Mouse (Mus musculus): ENCODE measurements around the gene Ccl25. TPM values are rescaled to one million over a fixed set of nuclear protein-coding genes. Genes with fewer than 3 reads are reported as not detected.

Ccl25 gene
- total and polyA plus RNA-seq, 3 experiments = 4.6 to 6.0 (median 5.4) TPM

DNA sequence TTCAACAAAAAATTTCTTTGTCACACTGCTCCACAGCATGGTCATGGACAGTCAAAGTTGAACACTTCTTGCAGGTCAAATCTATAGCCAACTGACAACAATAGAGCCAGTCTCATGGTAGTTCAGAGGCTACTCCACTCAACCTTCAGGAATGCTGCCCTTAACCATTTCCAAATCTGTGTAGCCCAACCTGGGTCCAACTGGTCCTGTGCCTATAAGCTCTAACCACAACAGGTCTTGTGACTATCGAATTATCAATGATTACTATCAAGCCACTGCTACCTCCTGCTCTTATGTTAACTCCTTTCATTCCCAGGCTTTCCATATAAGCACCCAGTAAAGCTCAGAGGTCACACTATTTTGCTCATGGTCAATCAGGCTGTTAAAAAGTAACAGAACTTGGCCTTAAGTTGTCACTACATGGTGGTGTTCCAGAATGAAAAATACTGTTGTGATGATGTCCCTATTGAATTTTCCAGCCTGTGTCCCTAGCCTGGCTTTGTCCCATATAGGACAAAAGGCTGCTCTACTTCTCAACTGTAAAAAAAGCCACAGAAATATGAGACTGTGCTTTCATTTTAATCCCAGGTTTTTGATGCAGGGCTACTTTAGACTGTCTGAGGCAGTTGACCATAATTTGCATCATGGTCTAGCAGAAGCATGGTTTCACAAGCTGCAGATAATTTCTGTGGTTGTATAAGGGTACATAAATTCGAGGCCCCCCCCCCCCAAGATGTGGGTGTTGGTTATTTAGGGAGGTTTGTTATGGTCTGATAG is 6.0 kb upstream of the Ccl25 start:
- no peak for DNase-seq (ENCODE audit: extremely low read depth)
- peaks cover 93% of the 10 kb centered on the region for H3K79me2 ChIP-seq (replicated peaks; ENCODE audit: control insufficient read depth, extremely low read depth, insufficient read depth, poor library complexity, severe bottlenecking)
- no peak overlapping the region for H3K4me3 ChIP-seq (replicated peaks in 1 of 3; ENCODE audit: low read depth in 2 of 3, low read length in 2 of 3, poor library complexity in 1 of 3)
- H3K4me1 ChIP-seq (ENCODE audit: control insufficient read depth in 1 of 2, insufficient read depth in 2 of 2) = peaks cover 2 to 53% of the 10 kb centered on the region in 2 experiments
- peaks cover 23 to 64% of the 10 kb centered on the region in 2 experiments for H3K36me3 ChIP-seq (replicated peaks in 1 of 2; ENCODE audit: control insufficient read depth in 1 of 2, insufficient read depth in 1 of 2, low read length in 1 of 2)
- H3K9ac ChIP-seq (ENCODE audit: insufficient read depth, low read depth) = no peak overlapping the region
- TF ChIP-seq ZNF384 (IDR thresholded peaks at IDR 0.05; ENCODE audit: low read depth, low read length) (no peak), ZMIZ1 (IDR thresholded peaks at IDR 0.05; ENCODE audit: low read depth, low read length) (no peak), MYC (IDR thresholded peaks at IDR 0.05; ENCODE audit: low read depth, low read length) (no peak), HCFC1 (IDR thresholded peaks at IDR 0.05; ENCODE audit: low read depth, low read length) (no peak)
- no peaks in the 10 kb centered on the region for H3K27me3 ChIP-seq (replicated peaks)
- H3K9me3 ChIP-seq (replicated peaks; ENCODE audit: low read length) = no peaks in the 10 kb centered on the region
- peak overlapping the region; percentile 33 for H3K4me2 ChIP-seq (ENCODE audit: insufficient read depth, low read depth, poor library complexity, severe bottlenecking)
- dilution Hi-C loops (cut with MboI; ENCODE audit: extremely low pct_ligation_motif_present, extremely low pct_unique_long_range_greater_than_20kb, low sequenced_read_pairs) = no loop called here
- no peak overlapping the region for H3K27ac ChIP-seq (ENCODE audit: insufficient read depth, low read depth)
- in situ Hi-C loops (cut with MboI; ENCODE audit: low pct_ligation_motif_present, low pct_unique_long_range_greater_than_20kb, low sequenced_read_pairs) = loop anchor here (10.0 kb wide), 1 partner anchor 64 kb away; the partner anchor contains the start of genes Ctxn1 and Snapc2

DNA sequence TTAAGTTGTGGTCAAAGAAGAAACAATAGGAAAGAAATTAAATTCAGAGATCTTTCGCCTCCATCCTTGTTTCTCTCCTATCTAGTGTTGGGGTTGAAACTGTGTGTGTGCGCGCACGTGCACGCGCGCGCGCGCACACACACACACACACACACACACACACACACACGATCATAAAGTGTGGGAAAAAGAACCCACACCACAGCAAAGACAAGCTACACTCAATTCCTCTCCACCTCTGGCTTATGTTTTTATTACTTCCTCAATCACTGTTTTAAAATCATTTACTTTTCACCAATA is 5.5 kb upstream of the Ccl25 start:
- TF ChIP-seq CHD1 (IDR thresholded peaks at IDR 0.05; ENCODE audit: low read depth, low read length) (no peak), BHLHE40 (IDR thresholded peaks at IDR 0.05; ENCODE audit: low read depth, low read length) (0 out of 2 replicates have a peak, but pooled peaks have one; percentile 25)
- Histone ChIP-seq H3K36me3 (replicated peaks in 1 of 2; ENCODE audit: control insufficient read depth in 1 of 2, insufficient read depth in 1 of 2, low read length in 1 of 2) (peaks cover 23 to 62% of the 10 kb centered on the region in 2 experiments), H3K4me3 (replicated peaks in 1 of 3; ENCODE audit: low read depth in 2 of 3, low read length in 2 of 3, poor library complexity in 1 of 3) (no peak overlapping the region), H3K27ac (ENCODE audit: insufficient read depth, low read depth) (no peak overlapping the region), H3K9ac (ENCODE audit: insufficient read depth, low read depth) (no peak overlapping the region), H3K4me2 (ENCODE audit: insufficient read depth, low read depth, poor library complexity, severe bottlenecking) (no peak overlapping the region), H3K79me2 (replicated peaks; ENCODE audit: control insufficient read depth, extremely low read depth, insufficient read depth, poor library complexity, severe bottlenecking) (peaks cover 93% of the 10 kb centered on the region), H3K27me3 (replicated peaks) (no peaks in the 10 kb centered on the region), H3K9me3 (replicated peaks; ENCODE audit: low read length) (no peaks in the 10 kb centered on the region), H3K4me1 (ENCODE audit: control insufficient read depth in 1 of 2, insufficient read depth in 2 of 2) (peaks cover 2 to 53% of the 10 kb centered on the region in 2 experiments)
- no peak for DNase-seq (ENCODE audit: extremely low read depth)
- dilution Hi-C loops (cut with MboI; ENCODE audit: extremely low pct_ligation_motif_present, extremely low pct_unique_long_range_greater_than_20kb, low sequenced_read_pairs) = no loop called here
- in situ Hi-C loops (cut with MboI; ENCODE audit: low pct_ligation_motif_present, low pct_unique_long_range_greater_than_20kb, low sequenced_read_pairs) = loop anchor here (10.0 kb wide), 1 partner anchor 65 kb away; the partner anchor contains the start of genes Ctxn1 and Snapc2

DNA sequence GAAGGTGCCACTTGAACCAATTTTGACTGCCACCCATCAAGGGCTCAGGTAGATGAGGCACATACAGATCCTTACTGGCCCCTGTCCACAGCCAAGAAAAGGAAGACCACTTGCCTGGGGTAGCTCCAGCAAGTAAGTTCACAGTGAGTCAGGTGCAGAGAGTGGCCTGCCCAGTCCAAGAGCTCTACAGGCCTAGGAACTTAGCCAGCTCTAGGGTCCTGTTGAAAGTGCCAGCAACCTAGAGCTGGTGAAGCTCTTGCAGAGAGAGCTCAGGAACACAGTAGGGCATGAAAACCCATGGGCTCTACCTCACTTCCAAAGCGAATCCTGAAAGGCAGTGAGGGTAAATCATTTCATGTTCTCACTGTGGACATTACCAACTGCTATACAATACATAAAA is 4.6 kb upstream of the Ccl25 start:
- Histone ChIP-seq H3K79me2 (replicated peaks; ENCODE audit: control insufficient read depth, extremely low read depth, insufficient read depth, poor library complexity, severe bottlenecking) (peaks cover 91% of the 10 kb centered on the region), H3K9ac (ENCODE audit: insufficient read depth, low read depth) (no peak overlapping the region), H3K4me3 (replicated peaks in 1 of 3; ENCODE audit: low read depth in 2 of 3, low read length in 2 of 3, poor library complexity in 1 of 3) (no peak overlapping the region), H3K9me3 (replicated peaks; ENCODE audit: low read length) (no peaks in the 10 kb centered on the region), H3K36me3 (replicated peaks in 1 of 2; ENCODE audit: control insufficient read depth in 1 of 2, insufficient read depth in 1 of 2, low read length in 1 of 2) (peaks cover 23 to 61% of the 10 kb centered on the region in 2 experiments), H3K4me1 (ENCODE audit: control insufficient read depth in 1 of 2, insufficient read depth in 2 of 2) (peaks cover 2 to 53% of the 10 kb centered on the region in 2 experiments), H3K4me2 (ENCODE audit: insufficient read depth, low read depth, poor library complexity, severe bottlenecking) (no peak overlapping the region), H3K27ac (ENCODE audit: insufficient read depth, low read depth) (no peak overlapping the region), H3K27me3 (replicated peaks) (no peaks in the 10 kb centered on the region)
- TF ChIP-seq HCFC1 (IDR thresholded peaks at IDR 0.05; ENCODE audit: low read depth, low read length) (no peak), USF2 (conservative IDR thresholded peaks at IDR 0.05; ENCODE audit: low read depth, low read length) (no peak), ZKSCAN1 (IDR thresholded peaks at IDR 0.05; ENCODE audit: borderline replicate concordance, low read depth, low read length) (no peak), SMC3 (IDR thresholded peaks at IDR 0.05; ENCODE audit: low read depth, low read length) (no peak), SIN3A (IDR thresholded peaks at IDR 0.05; ENCODE audit: low read length) (no peak), MAX (IDR thresholded peaks at IDR 0.05; ENCODE audit: low read length) (no peak), RCOR1 (conservative IDR thresholded peaks at IDR 0.05; ENCODE audit: low read depth, low read length) (no peak), JUN (IDR thresholded peaks at IDR 0.05; ENCODE audit: insufficient read depth, low read depth, low read length) (no peak), NRF1 (IDR thresholded peaks at IDR 0.05; ENCODE audit: low read depth, low read length) (no peak)
- DNase-seq (ENCODE audit: extremely low read depth) = no peak
- dilution Hi-C loops (cut with MboI; ENCODE audit: extremely low pct_ligation_motif_present, extremely low pct_unique_long_range_greater_than_20kb, low sequenced_read_pairs) = no loop called here
- in situ Hi-C loops (cut with MboI; ENCODE audit: low pct_ligation_motif_present, low pct_unique_long_range_greater_than_20kb, low sequenced_read_pairs) = no loop called here
